Mouse (Mus musculus): ENCODE results near the gene H6pd.
A peak's percentile ranks its signal among the peaks of the same experiment; 100 is the strongest.

The H6pd gene

DNA sequence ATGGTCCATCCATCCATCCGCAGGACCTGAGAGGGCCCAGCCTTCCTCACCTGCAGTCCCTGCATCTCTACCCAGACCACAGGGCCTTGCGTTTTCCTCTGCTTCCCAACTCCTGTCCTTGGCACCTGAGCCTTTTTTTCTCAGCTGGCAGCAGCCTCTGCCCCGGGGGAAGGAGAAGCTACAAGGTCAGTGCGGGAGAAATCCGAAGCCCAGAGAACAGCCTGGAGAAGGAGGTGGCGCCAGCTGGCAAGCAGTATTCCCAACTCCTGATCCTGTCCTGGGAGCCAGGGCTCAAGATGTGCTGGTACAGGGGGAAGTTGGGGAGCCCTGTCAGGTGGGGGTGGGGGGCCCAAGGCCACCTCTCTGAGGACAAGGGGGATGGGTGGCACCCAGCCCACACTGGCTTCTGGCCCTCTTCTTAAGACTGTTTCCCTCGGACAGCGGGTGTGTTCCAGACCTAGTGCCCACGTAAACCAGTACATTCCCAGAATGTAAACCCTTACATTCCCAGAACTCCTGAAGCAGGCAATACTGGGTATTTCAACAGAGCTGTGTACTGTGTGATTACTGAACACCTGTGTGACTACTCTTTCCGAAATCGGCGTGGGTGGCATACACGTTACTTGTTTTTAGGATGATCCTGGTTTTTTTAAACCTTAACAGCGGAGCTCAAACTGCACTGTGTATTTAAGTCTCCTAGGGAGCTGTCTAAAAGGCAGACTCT lies 9.9 kb downstream of the H6pd start:
- DNase-seq: peak; percentile 72

DNA sequence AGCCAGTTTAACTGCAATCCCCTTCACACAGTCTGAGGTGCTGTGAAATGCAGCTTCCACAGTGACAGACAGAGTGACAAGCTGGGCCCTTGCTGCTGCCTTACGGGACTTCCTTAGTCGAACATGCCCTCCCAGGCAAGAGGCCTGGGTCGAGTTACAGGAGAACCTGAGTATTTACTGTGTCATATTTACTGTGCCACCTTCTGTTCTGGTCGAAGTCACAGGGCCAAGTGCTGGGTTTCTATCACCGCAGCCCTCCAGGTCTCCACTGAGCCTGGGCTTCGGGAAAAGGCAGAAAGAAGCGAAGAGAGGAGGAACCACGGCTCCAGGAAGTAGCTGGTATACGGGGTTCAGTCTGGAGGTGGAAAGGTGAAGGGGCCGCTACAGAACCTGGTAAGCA lies 10.8 kb downstream of the H6pd start:
- no peak for DNase-seq

DNA sequence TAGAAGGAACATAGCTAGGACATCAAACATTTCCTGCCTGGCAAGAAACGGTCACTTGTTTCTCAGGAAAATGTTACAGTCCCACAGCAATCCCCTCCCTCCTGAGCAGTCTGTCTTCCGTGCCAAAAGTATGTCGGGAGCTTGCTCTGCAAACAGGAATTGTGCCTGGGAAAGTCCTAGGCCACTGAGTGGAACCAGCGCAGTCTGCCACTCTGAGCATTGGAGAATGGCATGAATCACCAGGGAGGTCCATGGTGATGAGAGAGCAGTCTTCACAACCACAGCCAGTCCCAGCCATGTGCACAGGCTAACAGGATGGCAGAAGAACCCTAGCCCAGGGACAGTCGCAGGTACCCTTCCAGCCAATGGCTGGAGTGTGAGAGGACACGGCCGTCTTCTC lies 12.4 kb downstream of the H6pd start:
- DNase-seq: peak; percentile 42

DNA sequence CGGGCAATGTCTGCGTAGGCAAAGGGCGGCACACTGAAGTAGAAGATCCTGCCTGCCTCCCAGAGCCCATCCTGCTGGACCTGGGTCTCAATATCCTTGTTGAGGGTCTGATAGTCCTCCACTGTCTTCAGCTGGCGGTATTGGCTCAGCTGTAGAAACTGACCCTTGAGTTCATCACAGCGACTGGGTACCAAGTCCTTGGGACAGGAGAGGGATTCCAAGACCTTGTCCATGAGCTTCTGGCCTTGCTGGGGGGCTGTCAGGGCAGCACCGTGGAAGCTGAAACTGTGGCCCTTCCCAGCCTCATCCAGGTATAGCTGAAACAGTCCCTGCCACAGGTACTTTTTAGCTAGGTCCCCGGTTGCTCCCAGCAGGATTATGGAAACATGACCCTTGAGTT lies 12.9 kb downstream of the H6pd start:
- no peak for DNase-seq

DNA sequence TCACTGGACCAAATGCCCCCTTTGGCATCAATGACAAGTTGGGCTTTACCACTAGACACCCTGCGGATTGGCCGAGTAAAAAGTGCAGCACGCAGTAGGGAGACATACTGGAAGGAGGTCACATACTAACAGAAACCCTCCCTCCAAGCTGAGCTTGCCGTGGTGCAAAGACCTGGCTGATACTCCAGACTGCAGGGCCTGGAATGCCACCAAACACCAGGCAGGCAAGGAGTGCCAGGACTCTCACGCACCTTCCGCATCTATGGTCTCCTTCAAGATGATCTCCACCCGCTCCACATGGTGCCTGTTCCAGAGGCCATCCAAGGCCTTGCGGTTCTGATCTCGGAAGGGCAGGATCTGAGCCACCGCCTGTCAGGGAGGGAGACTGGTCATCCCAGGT lies 14.6 kb downstream of the H6pd start:
- DNase-seq: peak; percentile 59

DNA sequence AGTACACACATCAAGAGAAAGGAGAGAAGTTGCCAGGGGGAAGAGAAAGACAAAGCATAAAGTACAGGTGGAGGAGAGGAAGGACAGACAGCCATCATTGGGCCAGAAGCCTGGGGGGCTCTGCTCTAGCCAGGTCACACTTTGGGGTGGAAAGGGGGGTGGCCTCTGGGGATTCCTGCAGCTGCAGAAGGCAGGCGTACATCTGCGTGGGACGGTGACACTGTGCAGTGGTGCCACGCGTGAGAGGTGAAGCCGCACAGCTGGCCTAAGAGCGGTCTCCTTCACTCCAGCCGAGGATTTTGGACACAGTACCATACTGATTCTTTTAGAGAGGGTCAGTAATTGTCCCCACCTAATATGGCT lies 16.2 kb downstream of the H6pd start:
- DNase-seq: peak; percentile 56

DNA sequence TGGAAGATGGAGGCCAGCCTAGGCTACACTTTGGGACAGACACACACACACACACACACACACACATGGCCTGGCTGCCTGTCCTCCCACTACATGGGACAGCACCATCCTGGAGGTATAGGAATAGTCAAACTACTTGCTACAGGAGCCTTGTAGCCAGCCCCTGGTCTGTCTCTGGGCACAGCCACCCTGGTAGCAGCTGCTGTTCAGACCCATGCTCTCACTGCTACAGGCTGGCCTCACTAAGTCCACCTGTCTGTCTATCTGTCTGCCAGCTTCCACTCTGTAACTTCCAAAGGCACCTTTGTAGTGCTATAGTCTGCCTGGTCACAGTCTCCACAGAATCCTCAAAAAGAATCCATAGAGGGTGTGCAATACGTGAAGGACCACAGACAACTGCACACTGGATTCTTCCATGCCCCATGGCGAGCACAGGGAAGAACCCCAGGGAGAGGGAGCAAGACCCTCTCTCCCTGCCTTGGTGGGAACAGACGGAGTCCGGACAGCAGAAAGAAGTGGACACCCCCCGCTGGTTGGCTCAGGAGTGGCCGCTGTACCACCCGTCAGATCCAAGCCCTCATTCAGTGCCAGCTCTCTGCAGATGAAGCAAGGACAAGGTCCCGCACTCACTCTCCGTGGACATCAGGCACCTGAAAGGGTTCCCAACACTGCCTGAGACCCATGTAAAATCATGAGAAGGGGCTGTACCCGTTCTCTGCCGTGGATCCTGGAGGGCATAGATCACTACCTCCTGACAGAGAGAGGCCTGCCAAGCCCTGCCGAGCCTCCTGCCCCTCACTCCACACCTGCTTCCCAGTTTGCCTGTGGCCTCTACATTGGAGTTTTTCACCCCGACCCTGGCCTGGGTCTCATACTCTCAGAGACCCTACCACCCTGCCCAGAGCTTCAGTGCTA lies 16.8 kb downstream of the H6pd start:
- peak; percentile 60 for DNase-seq

DNA sequence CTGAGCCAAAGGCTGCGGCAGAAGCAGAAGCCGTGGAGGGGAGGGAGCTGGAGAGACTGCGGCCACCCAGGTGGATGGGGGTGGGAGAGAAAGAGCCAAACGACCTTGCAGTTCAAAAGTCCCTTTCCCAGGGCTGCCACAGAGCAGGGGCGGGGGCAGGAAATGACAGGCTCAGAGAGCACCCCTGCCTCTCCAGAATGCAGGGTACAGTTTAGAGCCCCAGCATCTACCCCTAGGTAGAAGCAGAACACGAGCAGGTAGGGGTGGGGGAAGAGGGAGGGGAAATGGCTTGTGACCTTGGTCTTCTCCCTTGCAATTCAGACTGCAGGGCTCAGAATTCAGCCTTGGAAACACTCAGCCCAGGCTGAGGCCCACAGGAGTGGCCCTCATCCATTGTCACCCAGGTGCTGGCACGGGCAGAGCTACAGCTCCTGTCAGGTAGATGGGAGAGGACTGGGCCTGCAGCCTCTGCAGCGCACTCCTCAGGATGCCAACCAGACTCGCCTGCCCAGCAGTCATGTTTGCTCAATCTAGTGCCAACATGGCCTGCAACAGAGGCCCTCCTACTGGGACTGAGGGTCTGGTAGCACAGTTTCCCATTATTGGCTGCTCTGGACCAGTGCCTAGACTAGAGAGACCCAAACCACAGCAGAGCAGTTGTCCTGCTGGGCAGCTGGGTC lies 17.7 kb downstream of the H6pd start:
- DNase-seq: peak; percentile 65

DNA sequence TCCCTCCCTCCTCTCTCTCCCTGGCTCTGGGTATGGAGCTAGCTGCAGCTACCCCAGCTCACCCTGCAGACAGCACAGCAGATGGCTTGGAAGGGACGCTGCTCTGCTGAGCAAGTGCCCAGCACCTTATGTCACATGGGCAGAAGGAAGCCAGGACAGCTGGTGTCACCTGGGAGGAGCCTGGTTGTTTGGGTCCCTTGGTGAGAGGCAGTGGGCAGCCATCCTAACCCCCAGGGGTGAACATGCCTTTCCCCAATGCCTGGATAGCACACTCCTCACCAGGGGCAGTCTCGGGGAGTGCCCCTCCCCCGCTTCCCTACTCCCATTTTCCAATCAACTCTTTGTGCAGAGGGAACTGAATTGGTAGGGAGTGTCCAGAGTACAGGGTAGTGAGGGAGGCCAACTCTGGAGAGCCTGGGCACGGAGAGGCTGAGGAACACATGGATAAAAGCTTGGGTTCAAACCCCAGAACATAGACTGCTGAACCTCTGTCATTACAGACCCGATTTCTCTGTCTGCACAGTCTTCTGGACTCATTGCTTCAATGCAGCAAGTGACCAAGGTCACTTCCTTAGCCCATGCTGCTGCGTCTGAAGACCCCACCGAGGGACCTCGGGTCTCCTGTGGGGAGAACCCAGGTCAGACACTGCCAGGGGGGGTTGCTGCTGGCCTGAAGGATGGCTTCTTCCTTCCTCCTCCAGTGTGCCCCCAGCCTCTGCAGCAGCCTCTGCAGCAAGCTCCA lies 18.4 kb downstream of the H6pd start:
- peak; percentile 97 for DNase-seq

DNA sequence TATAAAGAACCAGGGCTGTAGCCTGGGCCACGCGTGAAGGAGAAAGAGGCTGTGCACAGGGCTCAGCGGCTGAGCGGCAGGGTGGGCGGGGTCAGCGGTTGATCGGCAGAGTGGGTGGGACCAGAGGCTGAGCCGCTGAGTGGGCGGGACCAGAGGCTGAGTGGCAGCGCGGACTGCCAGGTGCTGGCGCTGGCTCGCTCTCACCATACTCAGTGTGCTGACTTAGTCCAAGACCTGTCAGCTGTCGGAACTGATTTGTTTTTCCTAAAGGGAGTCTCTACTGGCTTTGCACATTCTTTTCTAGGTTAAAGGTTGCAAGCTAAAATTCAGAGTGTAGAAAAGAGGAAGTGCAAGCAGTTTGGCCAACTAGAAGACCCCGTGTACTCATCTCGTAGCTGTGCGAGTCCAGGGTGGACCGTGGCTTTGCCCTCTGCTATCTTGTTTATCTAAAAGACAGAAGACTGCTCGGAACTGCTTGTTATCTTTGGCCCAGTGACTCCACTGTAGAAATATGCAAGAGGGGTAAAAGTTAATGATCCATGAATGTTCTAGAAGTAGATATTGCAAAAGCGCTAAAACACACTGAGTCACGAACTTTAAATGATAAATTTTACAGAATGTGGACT lies 19.8 kb downstream of the H6pd start:
- DNase-seq: peak; percentile 91

DNA sequence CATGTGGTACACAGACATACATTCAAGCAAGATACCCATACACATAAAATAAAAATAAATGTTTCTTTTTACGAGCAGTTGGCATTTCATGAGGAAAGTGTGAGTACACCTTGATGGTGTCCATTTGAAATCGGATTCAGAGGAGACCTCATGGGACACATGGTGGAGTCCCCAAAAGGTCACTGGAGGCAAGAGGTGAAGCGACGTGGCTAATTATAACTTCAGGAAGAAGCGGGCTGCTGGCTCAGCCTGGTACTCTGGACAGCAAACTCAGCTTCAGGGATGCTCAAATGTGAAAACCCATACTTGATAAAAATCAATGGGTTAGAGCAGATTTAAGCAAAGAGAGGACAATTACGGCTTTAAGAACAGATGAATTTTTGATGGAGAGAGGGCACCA lies 20.5 kb downstream of the H6pd start:
- DNase-seq: peak; percentile 67

DNA sequence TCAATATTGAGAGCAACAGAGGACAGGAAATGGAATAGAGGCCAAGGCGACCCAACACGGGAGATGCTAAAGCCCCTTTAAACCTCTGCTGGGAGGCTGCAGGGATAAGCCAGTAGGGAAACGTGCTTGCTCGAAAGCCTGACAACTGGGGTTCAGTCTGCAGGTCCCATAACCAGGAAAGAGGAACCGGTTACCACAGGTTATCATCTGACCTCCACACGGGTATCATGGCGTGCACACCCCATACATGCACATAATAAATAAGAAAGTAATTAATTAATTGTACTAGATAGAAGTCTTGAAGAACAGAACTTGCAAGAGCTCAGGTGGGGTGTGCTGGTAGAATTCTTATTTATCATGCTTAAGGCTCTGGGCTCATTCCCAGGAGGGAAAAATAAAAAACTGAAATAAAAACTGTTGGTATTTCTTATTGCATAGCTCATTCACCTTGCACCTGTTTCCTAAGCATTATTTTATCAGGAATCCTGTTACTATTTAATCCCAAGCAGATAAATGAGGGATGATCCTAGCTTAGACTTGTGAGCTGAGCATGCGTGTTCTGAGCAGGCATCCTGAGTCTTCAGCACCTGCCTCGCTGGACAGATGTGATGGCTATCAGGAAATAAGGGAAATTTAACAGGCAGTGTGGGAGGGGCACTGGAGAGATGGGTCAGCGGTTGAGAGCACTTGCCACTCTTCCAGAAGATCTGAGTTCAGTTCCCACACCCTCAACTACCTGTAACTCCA lies 22.0 kb downstream of the H6pd start:
- DNase-seq: peak; percentile 41

DNA sequence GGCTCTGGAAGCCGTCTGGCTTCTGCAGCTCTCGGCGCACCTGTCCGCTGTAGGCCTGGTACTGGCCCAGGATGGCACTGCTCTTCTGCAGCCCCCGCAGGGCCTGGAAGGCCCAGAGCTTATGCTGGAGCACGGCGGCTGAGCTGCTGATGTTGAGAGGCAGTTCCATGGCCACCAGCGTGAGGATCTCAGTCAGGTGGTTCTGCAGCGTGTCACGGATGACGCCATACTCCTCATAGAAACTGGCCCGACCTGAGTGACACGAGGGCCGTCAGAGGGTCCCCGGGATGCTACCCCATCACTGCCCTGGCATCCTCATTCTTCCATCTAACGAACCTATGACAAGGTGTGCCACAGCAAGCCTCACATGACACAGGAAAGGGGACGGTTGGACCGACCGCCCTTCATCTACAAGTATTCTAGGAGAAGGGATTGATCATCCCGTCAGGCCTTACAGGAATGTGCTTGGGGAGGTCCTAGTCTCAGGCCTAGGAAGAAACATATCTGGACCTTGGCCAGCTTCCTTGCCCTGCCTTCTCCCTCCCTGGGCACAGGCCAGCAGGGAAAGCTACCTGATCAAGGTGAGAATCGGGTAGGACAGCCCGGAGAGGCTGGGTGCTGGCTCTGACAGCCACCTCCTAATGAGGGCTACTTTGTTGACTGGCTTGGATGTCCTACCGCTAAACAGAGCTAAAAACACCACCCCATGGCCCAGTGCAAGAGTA lies 24.7 kb downstream of the H6pd start:
- DNase-seq: peak; percentile 36

DNA sequence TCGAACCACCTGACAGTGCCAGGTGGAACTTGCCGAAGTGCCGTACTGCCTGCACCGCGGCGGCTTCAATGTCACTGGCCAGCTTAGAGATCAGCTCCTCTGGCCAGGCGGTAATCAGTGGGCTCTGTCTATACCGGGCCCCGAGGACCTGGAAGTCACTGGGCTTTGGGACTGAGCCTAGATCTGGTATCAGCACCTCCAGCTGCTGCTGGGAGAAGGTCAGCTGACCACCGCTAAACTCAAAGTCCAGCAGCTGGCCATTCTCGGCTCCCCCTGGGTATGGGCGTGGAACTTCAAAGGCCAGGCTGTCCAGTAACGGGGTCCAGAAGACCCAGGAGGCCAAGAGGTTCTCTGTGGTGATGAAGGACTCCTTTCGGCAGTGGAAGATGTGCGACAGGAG lies 26.7 kb downstream of the H6pd start:
- DNase-seq: no peak

DNA sequence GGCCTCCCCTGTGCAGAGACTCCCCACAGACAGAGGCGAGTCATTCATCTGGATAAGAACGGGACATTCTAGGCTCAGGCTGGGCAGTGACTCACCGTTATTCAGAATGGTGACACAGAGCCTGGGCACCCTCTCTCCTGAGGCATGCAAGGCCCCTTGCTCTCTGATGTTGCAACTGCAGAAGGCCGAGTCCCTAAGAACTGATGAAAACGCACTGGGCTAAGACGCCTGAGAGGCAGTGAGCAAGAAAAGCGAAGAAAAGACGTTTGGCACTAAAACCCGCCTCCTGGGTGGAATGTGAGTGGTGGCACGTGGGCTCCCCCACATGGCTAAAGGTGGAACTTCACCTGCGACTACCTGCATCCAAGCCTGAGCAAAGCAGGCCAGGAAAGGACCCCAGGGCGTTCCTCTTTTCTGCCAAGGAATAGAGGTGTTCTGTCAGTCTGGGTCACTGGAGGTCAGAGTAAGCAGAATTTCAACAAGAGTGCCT lies 29.0 kb downstream of the H6pd start:
- peak; percentile 93 for DNase-seq

DNA sequence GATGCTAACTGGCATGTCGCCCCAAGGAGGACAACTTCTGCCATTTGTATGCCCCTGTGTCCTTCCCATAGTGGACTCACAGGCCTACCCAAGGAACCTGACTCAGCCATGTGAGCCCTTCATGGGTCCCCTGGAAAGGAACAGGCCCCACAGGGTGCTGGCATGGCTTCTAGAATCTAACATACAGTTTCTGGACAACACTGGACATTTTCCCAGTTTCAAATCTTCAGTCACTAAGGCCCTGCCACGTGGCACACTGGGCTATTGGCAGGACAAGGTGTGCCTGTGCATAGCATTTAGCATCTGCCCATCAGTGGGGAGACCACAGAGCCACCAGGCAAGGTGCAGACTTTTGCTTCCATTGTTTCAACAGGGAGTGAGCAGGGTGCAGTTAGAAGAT lies 30.0 kb downstream of the H6pd start:
- peak; percentile 52 for DNase-seq

DNA sequence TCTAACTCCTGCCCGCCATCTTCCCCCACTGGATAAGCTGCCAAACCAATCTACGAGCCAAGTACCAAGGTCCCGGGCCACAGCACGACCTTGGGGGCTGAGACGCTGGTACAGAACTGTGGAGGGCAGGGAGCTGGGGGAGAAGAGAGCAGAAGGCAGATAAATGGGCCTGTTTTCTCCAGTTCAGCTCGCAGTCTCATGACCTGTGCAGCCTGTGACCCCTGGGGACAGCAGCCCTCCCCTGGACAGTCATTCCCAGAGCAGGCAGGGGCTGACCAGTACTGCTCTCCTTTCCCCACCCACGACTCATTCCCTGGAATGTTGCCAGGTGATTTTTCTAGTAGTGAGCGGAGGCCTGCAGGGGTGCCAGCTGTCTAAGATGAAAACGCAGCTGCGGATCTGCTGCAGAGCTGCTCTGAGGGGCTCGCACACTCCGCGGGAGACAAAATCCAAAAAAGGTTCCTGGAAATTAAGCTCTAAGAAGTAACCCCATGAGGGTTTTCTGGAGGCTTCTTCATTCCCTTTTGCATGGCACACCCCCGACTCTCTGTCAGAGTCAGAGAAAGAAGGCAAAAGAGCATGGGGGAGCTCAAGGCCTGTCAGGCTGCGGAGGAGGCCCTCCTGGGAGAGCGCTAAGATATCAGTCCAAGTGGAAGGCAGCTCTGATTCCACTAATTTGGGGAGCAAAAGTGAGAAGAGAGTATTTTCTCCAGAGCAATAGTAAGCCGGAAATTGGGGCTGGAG lies 30.9 kb downstream of the H6pd start:
- no peak for DNase-seq

DNA sequence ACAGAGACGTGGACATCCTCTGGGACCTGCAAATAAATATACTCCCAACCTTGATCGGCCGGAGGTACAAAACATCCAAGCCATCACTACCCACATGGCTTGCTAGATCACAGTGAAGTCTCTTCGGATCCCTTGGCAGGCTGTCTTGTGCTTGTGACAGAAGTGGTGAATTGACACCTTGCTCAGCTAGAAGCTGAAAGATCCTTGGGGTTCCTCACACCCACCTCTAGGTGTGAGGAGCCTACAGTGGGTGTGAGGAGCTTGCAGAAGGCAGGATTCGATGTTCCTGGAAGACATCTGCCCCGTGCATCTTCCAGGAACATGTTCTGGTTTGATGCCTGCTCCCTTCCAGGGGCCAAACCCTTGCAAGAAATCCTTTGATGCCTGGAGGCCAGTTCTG lies 31.6 kb downstream of the H6pd start:
- no peak for DNase-seq

DNA sequence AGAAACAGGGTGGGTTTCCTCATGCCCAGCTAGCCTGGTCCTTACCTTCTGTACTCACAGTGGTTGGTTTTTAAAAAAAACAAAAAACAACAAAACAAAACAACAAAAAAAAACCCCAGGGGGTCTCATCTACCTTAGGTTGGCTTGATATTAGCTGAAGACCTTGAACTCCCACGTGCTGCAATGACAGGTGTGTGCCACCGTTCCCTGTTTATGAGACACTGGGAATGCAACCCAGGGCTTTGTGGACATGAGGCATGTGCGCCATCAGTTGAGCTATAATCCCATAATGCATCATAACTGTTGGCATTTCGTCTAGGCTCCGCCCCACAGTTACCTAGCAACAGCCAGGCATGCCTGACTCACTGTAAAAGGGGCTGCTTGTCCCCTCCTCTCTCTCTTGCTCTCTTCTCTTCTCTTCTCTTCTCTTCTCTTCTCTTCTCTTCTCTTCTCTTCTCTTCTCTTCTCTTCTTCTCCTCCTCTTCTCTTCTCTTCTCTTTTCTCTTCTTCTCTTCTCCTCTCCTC lies 33.0 kb downstream of the H6pd start:
- no peak for DNase-seq

DNA sequence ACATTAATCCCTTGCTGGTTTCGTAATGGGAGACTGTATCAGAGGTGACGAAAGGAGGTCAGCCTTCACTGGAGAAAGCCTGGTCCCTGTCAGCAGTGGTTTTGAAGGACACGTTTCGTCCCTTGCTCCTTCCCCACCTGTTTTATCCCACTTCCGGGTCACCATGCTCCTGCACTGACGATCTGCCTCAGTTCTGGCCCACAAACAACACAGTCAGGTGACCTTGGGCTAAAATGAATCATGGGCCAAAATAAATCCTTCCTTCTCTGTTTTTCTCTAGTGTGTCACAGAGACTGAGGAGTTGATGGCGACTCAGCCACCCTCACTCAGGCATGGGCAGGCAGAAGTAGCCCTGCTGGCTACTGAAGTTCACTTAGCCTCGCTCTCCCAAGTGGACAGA lies 33.5 kb downstream of the H6pd start:
- DNase-seq: no peak

Measured in cerebellum, adult 9-10 months (tissue).